Mouse (Mus musculus): ENCODE measurements around the gene Sesn2.

DNA sequence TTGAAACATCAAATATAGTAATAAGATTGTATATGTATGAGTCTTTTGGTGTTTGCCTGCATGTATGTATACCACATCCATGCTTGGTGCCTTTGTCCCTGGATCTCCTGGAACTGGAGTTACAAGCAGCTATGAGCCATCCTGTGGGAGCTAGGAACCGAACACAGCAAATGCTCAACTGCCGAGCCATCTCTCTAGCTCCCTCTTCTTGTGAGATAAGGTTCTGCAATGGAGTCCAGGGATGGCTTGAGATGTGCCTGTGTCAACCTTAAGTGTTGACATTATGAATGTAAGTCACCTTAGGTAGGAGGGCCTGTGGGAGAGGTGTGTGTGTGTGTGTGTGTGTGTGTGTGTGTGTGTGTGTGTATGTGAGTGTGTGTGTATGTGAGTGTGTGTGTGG, 16.4 kb upstream of the Sesn2 start:
- TF ChIP-seq USF1 (IDR thresholded peaks at IDR 0.05; ENCODE audit: low read depth, low read length), result no peak
- 0 out of 2 replicates have a peak, but pooled peaks have one; percentile 28 for TF ChIP-seq SIN3A (IDR thresholded peaks at IDR 0.05; ENCODE audit: low read length)
- peak; percentile 43 for TF ChIP-seq SMC3 (IDR thresholded peaks at IDR 0.05; ENCODE audit: low read depth, low read length)
- peak; percentile 48 to 81 (median 69) for TF ChIP-seq CTCF (IDR thresholded peaks at IDR 0.05 in 2 of 3, conservative IDR thresholded peaks at IDR 0.05 in 1 of 3; ENCODE audit: control insufficient read depth in 1 of 3, insufficient read depth in 1 of 3, low read depth in 2 of 3, low read length in 3 of 3, poor library complexity in 1 of 3, severe bottlenecking in 1 of 3)
- TF ChIP-seq EP300 (IDR thresholded peaks at IDR 0.05; ENCODE audit: low read depth in 1 of 2, low read length in 2 of 2), result no peak
- TF ChIP-seq POLR2A (IDR thresholded peaks at IDR 0.05; ENCODE audit: control insufficient read depth in 1 of 2, insufficient read depth in 1 of 2, low read depth in 1 of 2, low read length in 2 of 2, poor library complexity in 1 of 2), result no peak
- TF ChIP-seq MYC (IDR thresholded peaks at IDR 0.05; ENCODE audit: low read depth, low read length), result no peak
- no peak for TF ChIP-seq HCFC1 (IDR thresholded peaks at IDR 0.05; ENCODE audit: low read depth, low read length)
- no peak for TF ChIP-seq MAFK (IDR thresholded peaks at IDR 0.05; ENCODE audit: borderline replicate concordance, low read depth, low read length)
- no peak for TF ChIP-seq GATA1 (IDR thresholded peaks at IDR 0.05; ENCODE audit: low read depth, low read length)
- no peak for TF ChIP-seq TAL1 (IDR thresholded peaks at IDR 0.05; ENCODE audit: low read length)
- no peak for TF ChIP-seq POLR2AphosphoS2 (IDR thresholded peaks at IDR 0.05; ENCODE audit: low read length)
- no peak for TF ChIP-seq POLR2AphosphoS5 (IDR thresholded peaks at IDR 0.05; ENCODE audit: borderline replicate concordance, low read depth, low read length)
- TF ChIP-seq E2F4 (IDR thresholded peaks at IDR 0.05; ENCODE audit: borderline replicate concordance, low read depth, low read length), result no peak
